Mouse (Mus musculus): ENCODE data around the gene Olfr539.
"Not testable (repeated sequence)": the region's sequence is repeated elsewhere in the genome, so short reads cannot be mapped to it uniquely, and the experiment has no call there.

- TF ChIP-seq CTCF (IDR thresholded peaks at IDR 0.05; ENCODE audit: low read depth, low read length); POLR2A (IDR thresholded peaks at IDR 0.05; ENCODE audit: extremely low read depth, insufficient read depth, low read length): not testable (repeated sequence)
These were observed 19.9 kb downstream of the Olfr539 start for GRCm38 (mm10) chr7:140679591-140679990.

Measured in liver, adult 2 months (tissue).